Mouse (Mus musculus): Measurements from ENCODE around the gene C2cd6. TPM values are rescaled to one million over a fixed set of nuclear protein-coding genes. Genes with fewer than 3 reads are reported as not detected.
A peak's percentile ranks its signal among the peaks of the same experiment; 100 is the strongest.

Gene C2cd6
- total RNA-seq (2014; fragmentation: Nextera tagmentation): not detected in 2 replicates
- not detected in 2 replicates for total RNA-seq (2017)

- no peak for ATAC-seq (replicated peaks; ENCODE audit: poor library complexity, severe bottlenecking)
Measured at GRCm38 (mm10) chr1:59094705-59095104, at the start of gene C2cd6. Gene C2cd6 (minus strand): TSS chr1:59094900.

GRCm38 (mm10) chr1:59142809-59143208, 48.1 kb upstream of the C2cd6 start:
- ATAC-seq (replicated peaks; ENCODE audit: poor library complexity, severe bottlenecking): peak; percentile 79

GRCm38 (mm10) chr1:59134419-59134818, 39.7 kb upstream of the C2cd6 start:
- ATAC-seq (replicated peaks; ENCODE audit: poor library complexity, severe bottlenecking): no peak

- ATAC-seq (replicated peaks; ENCODE audit: poor library complexity, severe bottlenecking): no peak
Measured at GRCm38 (mm10) chr1:59128879-59129278, 34.2 kb upstream of the C2cd6 start.

- no peak for ATAC-seq (replicated peaks; ENCODE audit: poor library complexity, severe bottlenecking)
Measured at GRCm38 (mm10) chr1:59125558-59125957, 30.9 kb upstream of the C2cd6 start.

- ATAC-seq (replicated peaks; ENCODE audit: poor library complexity, severe bottlenecking): peak; percentile 95
Measured at GRCm38 (mm10) chr1:59119720-59120457, 25.2 kb upstream of the C2cd6 start, which contains the start of gene Tmem237. Gene Tmem237 (minus strand): TSS chr1:59120408.

- no peak for ATAC-seq (replicated peaks; ENCODE audit: poor library complexity, severe bottlenecking)
Measured at GRCm38 (mm10) chr1:59110524-59110923, 15.8 kb upstream of the C2cd6 start.

- no peak for ATAC-seq (replicated peaks; ENCODE audit: poor library complexity, severe bottlenecking)
Measured at GRCm38 (mm10) chr1:59102071-59102470, 7.4 kb upstream of the C2cd6 start.

- no peak for ATAC-seq (replicated peaks; ENCODE audit: poor library complexity, severe bottlenecking)
Measured at GRCm38 (mm10) chr1:59101020-59101419, 6.3 kb upstream of the C2cd6 start.

GRCm38 (mm10) chr1:59070867-59071266, 23.8 kb downstream of the C2cd6 start:
- ATAC-seq (replicated peaks; ENCODE audit: poor library complexity, severe bottlenecking): no peak

- ATAC-seq (replicated peaks; ENCODE audit: poor library complexity, severe bottlenecking): no peak
Measured at GRCm38 (mm10) chr1:59067976-59068375, 26.7 kb downstream of the C2cd6 start.

GRCm38 (mm10) chr1:59063697-59064096, 31.0 kb downstream of the C2cd6 start:
- ATAC-seq (replicated peaks; ENCODE audit: poor library complexity, severe bottlenecking): no peak

GRCm38 (mm10) chr1:59056955-59057354, 37.7 kb downstream of the C2cd6 start:
- ATAC-seq (replicated peaks; ENCODE audit: poor library complexity, severe bottlenecking): no peak

- ATAC-seq (replicated peaks; ENCODE audit: poor library complexity, severe bottlenecking): peak; percentile 37; the same call in 1 of the 2 replicates
Measured at GRCm38 (mm10) chr1:59051306-59051705, 43.4 kb downstream of the C2cd6 start.

- no peak for ATAC-seq (replicated peaks; ENCODE audit: poor library complexity, severe bottlenecking)
Measured at GRCm38 (mm10) chr1:59037723-59038122, 57.0 kb downstream of the C2cd6 start.

GRCm38 (mm10) chr1:59021556-59021955, 73.1 kb downstream of the C2cd6 start:
- ATAC-seq (replicated peaks; ENCODE audit: poor library complexity, severe bottlenecking): no peak

GRCm38 (mm10) chr1:59009250-59009649, 85.5 kb downstream of the C2cd6 start:
- peak; percentile 46; the same call in 1 of the 2 replicates for ATAC-seq (replicated peaks; ENCODE audit: poor library complexity, severe bottlenecking)

Other genes starting within 250 kb of the C2cd6 start
- 14.5 and 20.0 TPM in 2 replicates for gene Trak2, start 121.5 kb downstream of the C2cd6 start, total RNA-seq (2014; fragmentation: Nextera tagmentation)
- 18.6 and 20.1 TPM in 2 replicates for gene Trak2, start 121.5 kb downstream of the C2cd6 start, total RNA-seq (2017)
- 15.4 and 15.5 TPM in 2 replicates for gene Stradb, start 121.4 kb downstream of the C2cd6 start, total RNA-seq (2014; fragmentation: Nextera tagmentation)
- gene Stradb, start 121.4 kb downstream of the C2cd6 start, total RNA-seq (2017): 8.7 and 16.2 TPM in 2 replicates
- 9.7 and 16.4 TPM in 2 replicates for gene Tmem237, start 25.5 kb upstream of the C2cd6 start, total RNA-seq (2014; fragmentation: Nextera tagmentation)
- gene Tmem237, start 25.5 kb upstream of the C2cd6 start, total RNA-seq (2017): 11.6 and 15.3 TPM in 2 replicates
- 2.1 and 2.9 TPM in 2 replicates for gene Mpp4, start 68.5 kb upstream of the C2cd6 start, total RNA-seq (2014; fragmentation: Nextera tagmentation)
- gene Mpp4, start 68.5 kb upstream of the C2cd6 start, total RNA-seq (2017): 0.39 TPM in 1 of 2 replicates, not detected in the other
- gene Als2, start 142.3 kb upstream of the C2cd6 start, total RNA-seq (2014; fragmentation: Nextera tagmentation): 7.3 and 9.8 TPM in 2 replicates
- gene Als2, start 142.3 kb upstream of the C2cd6 start, total RNA-seq (2017): 9.3 and 10.0 TPM in 2 replicates
- not detected in 2 replicates for gene Cdk15, start 162.0 kb upstream of the C2cd6 start, total RNA-seq (2014; fragmentation: Nextera tagmentation)
- gene Cdk15, start 162.0 kb upstream of the C2cd6 start, total RNA-seq (2017): not detected in 2 replicates

Data from granulocyte monocyte progenitor cell, adult 5-6 weeks (primary cell).